Mouse (Mus musculus) lung, postnatal 4 days (tissue): ENCODE data around the gene Ms4a4c.
"Not testable (repeated sequence)": the region's sequence is repeated elsewhere in the genome, so short reads cannot be mapped to it uniquely, and the experiment has no call there.

Experiments
- DNase-seq, 2 experiments: peaks; one replicate each; pipeline ENCODE4 v3.0.0; 2021

Ms4a4c gene

GRCm38 (mm10) chr19:11404527-11404926 lies at the start of gene Ms4a4c:
Ms4a4c (plus strand) TSS chr19:11404770.
- DNase-seq = no peak

GRCm38 (mm10) chr19:11355730-11356129 lies 48.8 kb upstream of the Ms4a4c start:
- DNase-seq = no peak

- no peak for DNase-seq
Measured at GRCm38 (mm10) chr19:11360106-11360505, 44.5 kb upstream of the Ms4a4c start.

- DNase-seq = no peak
Measured at GRCm38 (mm10) chr19:11362002-11362401, 42.6 kb upstream of the Ms4a4c start.

GRCm38 (mm10) chr19:11368310-11368709 lies 36.3 kb upstream of the Ms4a4c start:
- DNase-seq = no peak

GRCm38 (mm10) chr19:11371181-11371580 lies 33.4 kb upstream of the Ms4a4c start:
- no peak for DNase-seq

- no peak for DNase-seq
Measured at GRCm38 (mm10) chr19:11375273-11375672, 29.3 kb upstream of the Ms4a4c start, which contains the start of gene Ms4a4a. Ms4a4a (plus strand) TSS chr19:11375523.

- no peak for DNase-seq
Measured at GRCm38 (mm10) chr19:11376399-11376798, 28.2 kb upstream of the Ms4a4c start.

- no peak for DNase-seq
Measured at GRCm38 (mm10) chr19:11387109-11387508, 17.5 kb upstream of the Ms4a4c start.

- no peak for DNase-seq
Measured at GRCm38 (mm10) chr19:11387685-11388084, 16.9 kb upstream of the Ms4a4c start.

- no peak for DNase-seq
Measured at GRCm38 (mm10) chr19:11388949-11389348, 15.6 kb upstream of the Ms4a4c start.

GRCm38 (mm10) chr19:11395769-11396168 lies 8.8 kb upstream of the Ms4a4c start:
- DNase-seq = no peak

GRCm38 (mm10) chr19:11407428-11407827 lies 2.9 kb downstream of the Ms4a4c start:
- DNase-seq = no peak

- no peak for DNase-seq
Measured at GRCm38 (mm10) chr19:11408591-11408990, 4.0 kb downstream of the Ms4a4c start.

- DNase-seq = no peak
Measured at GRCm38 (mm10) chr19:11411640-11412039, 7.1 kb downstream of the Ms4a4c start.

- no peak for DNase-seq
Measured at GRCm38 (mm10) chr19:11414084-11414483, 9.5 kb downstream of the Ms4a4c start.

GRCm38 (mm10) chr19:11415581-11415980 lies 11.0 kb downstream of the Ms4a4c start:
- DNase-seq = peak in 1 of 2 experiments; percentile 26

GRCm38 (mm10) chr19:11418865-11419264 lies 14.3 kb downstream of the Ms4a4c start:
- DNase-seq = not testable (repeated sequence)

GRCm38 (mm10) chr19:11431209-11431608 lies 26.6 kb downstream of the Ms4a4c start:
- not testable (repeated sequence) for DNase-seq

- no peak for DNase-seq
Measured at GRCm38 (mm10) chr19:11435058-11435834, 30.7 kb downstream of the Ms4a4c start.

GRCm38 (mm10) chr19:11443338-11443737 lies 38.8 kb downstream of the Ms4a4c start, which contains the start of gene Ms4a4b:
Ms4a4b (plus strand) TSS chr19:11443553.
- no peak for DNase-seq

GRCm38 (mm10) chr19:11443964-11444363 lies 39.4 kb downstream of the Ms4a4c start:
- no peak for DNase-seq

- no peak for DNase-seq
Measured at GRCm38 (mm10) chr19:11447238-11447637, 42.7 kb downstream of the Ms4a4c start.

- DNase-seq = not testable (repeated sequence)
Measured at GRCm38 (mm10) chr19:11459041-11459440, 54.5 kb downstream of the Ms4a4c start.

- not testable (repeated sequence) for DNase-seq
Measured at GRCm38 (mm10) chr19:11464795-11465194, 60.2 kb downstream of the Ms4a4c start.
